Comparison of ENCODE assay signal across 9 mouse cellular contexts in the genomic region with DNA sequence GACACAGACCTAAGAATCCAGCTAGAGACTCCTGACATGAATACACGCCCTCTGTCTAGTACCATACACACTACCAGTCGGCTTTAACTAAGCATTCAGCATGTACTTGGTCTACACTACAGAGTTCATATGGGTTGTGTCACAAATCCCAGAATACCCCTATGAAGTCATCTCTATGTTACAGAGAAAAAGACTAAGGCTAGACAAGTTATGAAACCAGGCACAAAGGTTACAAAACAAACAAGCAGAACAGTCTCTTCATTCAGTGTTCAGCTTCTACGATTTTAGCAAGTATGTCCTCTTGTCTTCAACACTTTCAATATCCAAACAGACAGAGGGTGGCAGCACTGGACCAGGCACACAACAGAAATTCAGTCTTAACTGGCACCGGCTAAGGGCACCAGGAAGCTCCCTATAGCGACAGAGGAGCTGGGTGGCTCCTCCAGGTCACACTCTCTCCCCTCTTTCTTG. TPM values are rescaled to one million over a fixed set of nuclear protein-coding genes. Genes with fewer than 3 reads are reported as not detected.
A peak's percentile ranks its signal among the peaks of the same experiment; 100 is the strongest.
DNase-seq lines count a peak whose midpoint lies in the region; ATAC-seq and TF ChIP-seq lines count a peak whose summit lies in the region.
"Had no signal": no experiment of that assay in that cellular context is flagged by ENCODE, and none has a peak within 500 bp of the region (broad histone marks: within the 10 kb centered on the region; RNA-seq: fewer than 3 reads in every experiment).

No protein-coding gene starts in this region.

- no peaks in the 10 kb centered on the region for H3K27me3 ChIP-seq in kidney, postnatal 0 days (ENCODE audit: insufficient read depth, low read length)
- H3K27me3 ChIP-seq in liver, embryonic 14.5 days (ENCODE audit: control insufficient read depth, insufficient read depth, low read length), result no peaks in the 10 kb centered on the region
- H3K27me3 ChIP-seq: embryonic facial prominence, embryonic 15.5 days had no signal

- TF ChIP-seq CTCF in kidney, postnatal 0 days (IDR thresholded peaks at IDR 0.05; ENCODE audit: low read depth), result peak; percentile 82
- peak; percentile 62 for TF ChIP-seq CTCF in liver, embryonic 14.5 days (IDR thresholded peaks at IDR 0.05; ENCODE audit: low read depth)

- peak; percentile 85 for DNase-seq in 3T3-L1 (ENCODE audit: low read depth, low spot score)
- DNase-seq in T-cell, adult 2 months (ENCODE audit: low spot score), result peak; percentile 44
- DNase-seq in cerebellum, postnatal 25 days, result peak; percentile 64 to 81
- DNase-seq in heart, adult 18-20 months, result peak; percentile 84 to 87
- peak; percentile 85 for DNase-seq in kidney, postnatal 0 days (ENCODE audit: low spot score)
- DNase-seq in liver, embryonic 14.5 days (ENCODE audit: low read depth in 3 of 3, low spot score in 3 of 3), result peak in 2 of 3 experiments; percentile 13 to 33
- peak; percentile 43 for DNase-seq in retina, embryonic 14.5 days (ENCODE audit: low spot score)
- peak; percentile 75 for DNase-seq in urinary bladder, postnatal 14 days (ENCODE audit: low spot score)

- no peak overlapping the region for H3K4me2 ChIP-seq in kidney, postnatal 0 days (ENCODE audit: low read length)
- no peak overlapping the region for H3K4me2 ChIP-seq in liver, embryonic 14.5 days (ENCODE audit: low read depth)
- H3K4me2 ChIP-seq: embryonic facial prominence, embryonic 15.5 days had no signal

- H3K9ac ChIP-seq in kidney, postnatal 0 days (ENCODE audit: low read depth, low read length), result no peak overlapping the region
- no peak overlapping the region for H3K9ac ChIP-seq in liver, embryonic 14.5 days (replicated peaks)
- H3K9ac ChIP-seq: embryonic facial prominence, embryonic 15.5 days had no signal

- no peak overlapping the region for H3K4me3 ChIP-seq in kidney, postnatal 0 days (replicated peaks; ENCODE audit: low read depth, low read length)
- H3K4me3 ChIP-seq in liver, embryonic 14.5 days (ENCODE audit: insufficient read depth in 1 of 2, low read depth in 2 of 2, low read length in 2 of 2), result no peak overlapping the region
- H3K4me3 ChIP-seq: embryonic facial prominence, embryonic 15.5 days had no signal

- H3K27ac ChIP-seq in kidney, postnatal 0 days, result no peak overlapping the region
- H3K27ac ChIP-seq in liver, embryonic 14.5 days, result no peak overlapping the region
- H3K27ac ChIP-seq: embryonic facial prominence, embryonic 15.5 days had no signal

- no peaks in the 10 kb centered on the region for H3K9me3 ChIP-seq in kidney, postnatal 0 days (replicated peaks; ENCODE audit: low read length)
- no peaks in the 10 kb centered on the region for H3K9me3 ChIP-seq in liver, embryonic 14.5 days (ENCODE audit: control insufficient read depth, low read length)
- H3K9me3 ChIP-seq: embryonic facial prominence, embryonic 15.5 days had no signal

- peak; percentile 68 for ATAC-seq in kidney, postnatal 0 days (replicated peaks; ENCODE audit: low FRiP score, low read depth)
- ATAC-seq in liver, embryonic 14.5 days (ENCODE audit: insufficient read depth), result no peak; the same call in 1 of the 2 replicates

- H3K4me1 ChIP-seq in kidney, postnatal 0 days (replicated peaks; ENCODE audit: insufficient read depth, low read length), result no peaks in the 10 kb centered on the region; the same call in 1 of the 2 replicates
- H3K4me1 ChIP-seq in liver, embryonic 14.5 days (replicated peaks; ENCODE audit: control insufficient read depth in 2 of 2, insufficient read depth in 2 of 2, low read length in 1 of 2), result peaks cover 3 to 6% of the 10 kb centered on the region in 2 experiments; a peak in 2 of 4 replicates

- WGBS in kidney, postnatal 0 days, result 49% methylated on average over 5 of the region's 5 CpGs
- WGBS in liver, embryonic 14.5 days (ENCODE audit: insufficient replicate concordance), result 43% methylated on average over 5 of the region's 5 CpGs

- peaks cover 19% of the 10 kb centered on the region; the same call in 1 of the 2 replicates for H3K36me3 ChIP-seq in kidney, postnatal 0 days (ENCODE audit: insufficient read depth, low read length)
- peaks cover 14% of the 10 kb centered on the region for H3K36me3 ChIP-seq in liver, embryonic 14.5 days (replicated peaks; ENCODE audit: control insufficient read depth, insufficient read depth, low read depth)

- no peak for TF ChIP-seq EP300 in liver, embryonic 14.5 days (IDR thresholded peaks at IDR 0.05; ENCODE audit: low read depth)

RNA-seq across cellular contexts. Expression of a gene that starts 15.1 kb away (rescaled TPM):
- not detected for total RNA-seq in heart, adult 18-20 months (2021)
- polyA plus RNA-seq in kidney, postnatal 0 days (2015; fragmentation: Nextera tagmentation; extraction: Ambion mirVana), result 0.32 TPM in 1 of 2 replicates, not detected in the other
- not detected in 2 replicates for polyA plus RNA-seq in liver, embryonic 14.5 days (2012; rRNA removed)
- polyA plus RNA-seq in liver, embryonic 14.5 days (2014; fragmentation: Nextera tagmentation; extraction: Ambion mirVana), result 0.30 TPM in 1 of 2 replicates, not detected in the other
- polyA plus RNA-seq: embryonic facial prominence, embryonic 15.5 days had no signal

RNA-seq across cellular contexts. Expression of a gene that starts 35.8 kb away (rescaled TPM):
- 100 to 1,000 TPM; 571 to 604 TPM for total RNA-seq in heart, adult 18-20 months (2021)
- 323 and 356 TPM in 2 replicates for polyA plus RNA-seq in kidney, postnatal 0 days (2015; fragmentation: Nextera tagmentation; extraction: Ambion mirVana)
- 83.2 and 101 TPM in 2 replicates for polyA plus RNA-seq in liver, embryonic 14.5 days (2012; rRNA removed)
- 107 and 108 TPM in 2 replicates for polyA plus RNA-seq in liver, embryonic 14.5 days (2014; fragmentation: Nextera tagmentation; extraction: Ambion mirVana)

RNA-seq across cellular contexts. Expression of a gene that starts 47.4 kb away (rescaled TPM):
- total RNA-seq in heart, adult 18-20 months (2021), result 10 to 100 TPM; 34.8 to 41.3 TPM
- polyA plus RNA-seq in kidney, postnatal 0 days (2015; fragmentation: Nextera tagmentation; extraction: Ambion mirVana), result 39.1 and 41.2 TPM in 2 replicates
- polyA plus RNA-seq in liver, embryonic 14.5 days (2012; rRNA removed), result 9.4 and 10.1 TPM in 2 replicates
- polyA plus RNA-seq in liver, embryonic 14.5 days (2014; fragmentation: Nextera tagmentation; extraction: Ambion mirVana), result 11.9 and 13.9 TPM in 2 replicates

Comparison
In these comparisons a context has a peak if more than half of its experiments do, and no peak if none do; other contexts are left out.
1. DNase-seq: peak in every context shown above with its lines; median percentile 86 in heart, adult 18-20 months; 85 in 3T3-L1; 85 in kidney, postnatal 0 days; 75 in urinary bladder, postnatal 14 days; 72 in cerebellum, postnatal 25 days; 44 in T-cell, adult 2 months; 43 in retina, embryonic 14.5 days; 23 in liver, embryonic 14.5 days.